Mouse (Mus musculus): ENCODE results near the gene Eml3. TPM values are rescaled to one million over a fixed set of nuclear protein-coding genes. Genes with fewer than 3 reads are reported as not detected.
A peak's percentile ranks its signal among the peaks of the same experiment; 100 is the strongest.

Gene Eml3
- polyA plus RNA-seq, 1 experiment, result 14.7 TPM

DNA sequence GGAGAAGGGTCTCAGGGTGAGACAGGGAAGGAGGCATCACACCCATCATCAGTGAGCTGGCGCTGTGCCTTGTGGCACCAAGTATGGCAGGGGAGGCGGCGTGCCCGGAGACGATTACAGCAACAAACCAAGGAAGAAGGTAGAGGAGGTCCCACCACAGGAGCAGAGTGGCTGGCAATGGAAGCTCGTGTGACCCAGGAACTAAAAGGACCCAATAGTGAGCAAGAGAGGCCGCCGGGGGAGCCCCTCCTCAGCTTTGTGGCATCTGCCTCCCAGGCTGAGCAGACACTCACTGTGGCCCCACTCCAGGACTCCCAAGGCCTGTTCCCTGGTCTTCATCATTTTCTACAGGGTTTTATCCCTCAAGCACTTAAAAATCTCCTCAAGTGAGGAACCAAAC, 36.4 kb downstream of the Eml3 start:
- TF ChIP-seq POLR2AphosphoS2 (IDR thresholded peaks at IDR 0.05; ENCODE audit: insufficient read length, low read depth) (peak; percentile 63), POLR2A (IDR thresholded peaks at IDR 0.05; ENCODE audit: insufficient read length, low read depth) (no peak)

GRCm38 (mm10) chr19:8966198-8966589, 36.8 kb downstream of the Eml3 start:
- peak overlapping the region; percentile 97 for H3K4me3 ChIP-seq
- peak overlapping the region; percentile 73 for H3ac ChIP-seq (ENCODE audit: control insufficient read depth, insufficient read length)
- TF ChIP-seq MYOG (IDR thresholded peaks at IDR 0.05; ENCODE audit: control insufficient read depth in 1 of 3, insufficient read depth in 1 of 3, insufficient read length in 2 of 3, low read depth in 2 of 3) (no peak), MAX (IDR thresholded peaks at IDR 0.05; ENCODE audit: low read depth) (no peak), SRF (IDR thresholded peaks at IDR 0.05; ENCODE audit: control insufficient read depth, insufficient read length, low read depth) (no peak), REST (IDR thresholded peaks at IDR 0.05; ENCODE audit: insufficient read depth, insufficient read length) (no peak), USF1 (IDR thresholded peaks at IDR 0.05; ENCODE audit: low read depth) (no peak), POLR2A (IDR thresholded peaks at IDR 0.05; ENCODE audit: insufficient read length, low read depth) (no peak), TCF3 (IDR thresholded peaks at IDR 0.05; ENCODE audit: insufficient read length, low read depth) (no peak), POLR2AphosphoS2 (IDR thresholded peaks at IDR 0.05; ENCODE audit: insufficient read length, low read depth) (no peak), TCF12 (IDR thresholded peaks at IDR 0.05; ENCODE audit: insufficient read depth, poor library complexity, severe bottlenecking) (no peak), MYOD1 (IDR thresholded peaks at IDR 0.05; ENCODE audit: control insufficient read depth in 1 of 3, insufficient read length in 2 of 3, low read depth in 2 of 3) (no peak), CEBPB (IDR thresholded peaks at IDR 0.05; ENCODE audit: insufficient read depth, poor library complexity, severe bottlenecking) (no peak), E2F4 (IDR thresholded peaks at IDR 0.05; ENCODE audit: insufficient read depth) (no peak)
- H3K4me2 ChIP-seq (ENCODE audit: low read depth), result peak overlapping the region; percentile 87
- peaks cover 44% of the 10 kb centered on the region for H3K36me3 ChIP-seq (ENCODE audit: control insufficient read depth, insufficient read depth)
- no peaks in the 10 kb centered on the region for H3K27me3 ChIP-seq (ENCODE audit: control insufficient read depth, insufficient read depth, insufficient read length)
- H3K79me2 ChIP-seq (ENCODE audit: control insufficient read depth, insufficient read depth), result peaks cover 46% of the 10 kb centered on the region

More for the DNA sequence above, 36.4 kb downstream of the Eml3 start:
- Histone ChIP-seq H3ac (ENCODE audit: control insufficient read depth, insufficient read length) (no peak overlapping the region), H3K4me2 (ENCODE audit: low read depth) (peak overlapping the region; percentile 87), H3K27me3 (ENCODE audit: control insufficient read depth, insufficient read depth, insufficient read length) (no peaks in the 10 kb centered on the region), H3K4me3 (peak overlapping the region; percentile 97), H3K79me2 (ENCODE audit: control insufficient read depth, insufficient read depth) (peaks cover 42% of the 10 kb centered on the region), H3K36me3 (ENCODE audit: control insufficient read depth, insufficient read depth) (peaks cover 44% of the 10 kb centered on the region)

DNA sequence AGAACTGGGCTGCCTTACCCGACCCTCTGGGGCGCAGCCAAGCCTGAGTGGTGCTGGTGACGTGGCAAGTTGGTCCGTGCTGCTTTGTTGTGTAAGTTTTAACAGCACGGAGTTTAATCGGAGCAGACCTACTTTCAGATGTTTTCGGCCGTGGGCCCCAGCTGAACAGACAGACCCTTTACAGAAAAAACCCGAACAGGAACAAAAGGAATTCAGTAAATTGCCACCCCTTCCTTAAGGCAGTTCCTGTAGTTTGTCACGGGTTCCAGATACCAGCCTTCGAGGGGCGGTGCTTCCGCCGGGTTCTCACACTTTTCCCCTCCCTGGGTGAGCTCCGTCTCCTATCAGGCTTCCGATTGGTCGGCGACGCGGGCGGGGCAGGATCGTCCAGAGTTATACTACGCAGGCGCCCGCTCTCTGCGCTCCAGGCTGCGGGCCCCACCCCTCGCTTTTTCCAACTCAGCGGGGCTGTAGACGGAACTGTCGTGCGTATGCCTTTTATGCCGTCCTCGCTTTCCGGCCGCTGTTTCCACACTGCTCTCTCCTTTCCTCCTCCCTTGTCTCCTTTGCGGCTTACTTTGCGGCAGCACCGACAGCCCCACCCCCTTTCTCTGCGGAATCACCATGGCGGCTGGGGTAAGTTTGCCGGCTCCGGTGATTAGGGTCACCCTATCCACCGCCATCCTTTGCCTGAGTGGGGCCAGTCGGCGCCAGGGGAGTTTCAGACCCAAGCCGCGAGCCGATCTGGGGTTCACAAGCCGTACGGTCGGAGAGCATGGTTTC, 37.4 kb downstream of the Eml3 start, which contains the start of gene Eef1g:
Gene Eef1g, plus strand, starts transcription at position 452 of the 783 bp plus-strand sequence.
- Histone ChIP-seq H3K27me3 (ENCODE audit: control insufficient read depth, insufficient read depth, insufficient read length) (no peaks in the 10 kb centered on the region), H3K36me3 (ENCODE audit: control insufficient read depth, insufficient read depth) (peaks cover 46% of the 10 kb centered on the region), H3K4me2 (ENCODE audit: low read depth) (peak within 1 kb of the TSS; percentile 87), H3K4me3 (peak within 1 kb of the TSS; percentile 97), H3ac (ENCODE audit: control insufficient read depth, insufficient read length) (peak within 1 kb of the TSS; percentile 73), H3K79me2 (ENCODE audit: control insufficient read depth, insufficient read depth) (peaks cover 51% of the 10 kb centered on the region)
- TF ChIP-seq USF1 (IDR thresholded peaks at IDR 0.05; ENCODE audit: low read depth) (peak; percentile 56), SRF (IDR thresholded peaks at IDR 0.05; ENCODE audit: control insufficient read depth, insufficient read length, low read depth) (peak; percentile 55), POLR2AphosphoS2 (IDR thresholded peaks at IDR 0.05; ENCODE audit: insufficient read length, low read depth) (peak; percentile 81), TCF12 (IDR thresholded peaks at IDR 0.05; ENCODE audit: insufficient read depth, poor library complexity, severe bottlenecking) (no peak), TCF3 (IDR thresholded peaks at IDR 0.05; ENCODE audit: insufficient read length, low read depth) (no peak), POLR2A (IDR thresholded peaks at IDR 0.05; ENCODE audit: insufficient read length, low read depth) (peak; percentile 79)

DNA sequence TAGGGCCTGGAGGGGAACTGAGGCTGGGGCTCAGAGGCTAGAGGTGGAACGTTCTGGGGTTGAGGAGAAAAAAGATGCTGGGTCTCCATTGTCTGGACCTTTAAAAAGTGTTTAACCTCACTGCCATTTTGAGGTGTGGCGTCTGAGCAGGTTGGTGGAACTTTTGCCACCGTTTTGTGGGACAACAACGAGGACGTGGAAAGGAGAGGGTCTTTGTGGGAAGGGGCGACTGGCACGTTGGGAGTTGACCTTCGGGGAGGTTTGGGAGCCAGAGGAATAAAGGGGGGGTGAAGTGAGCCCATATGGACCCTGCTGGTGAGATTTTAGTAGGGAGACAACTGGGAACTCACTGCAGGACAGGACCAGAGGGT, 38.0 kb downstream of the Eml3 start:
- peak overlapping the region; percentile 83 for H3K4me2 ChIP-seq (ENCODE audit: low read depth)

DNA sequence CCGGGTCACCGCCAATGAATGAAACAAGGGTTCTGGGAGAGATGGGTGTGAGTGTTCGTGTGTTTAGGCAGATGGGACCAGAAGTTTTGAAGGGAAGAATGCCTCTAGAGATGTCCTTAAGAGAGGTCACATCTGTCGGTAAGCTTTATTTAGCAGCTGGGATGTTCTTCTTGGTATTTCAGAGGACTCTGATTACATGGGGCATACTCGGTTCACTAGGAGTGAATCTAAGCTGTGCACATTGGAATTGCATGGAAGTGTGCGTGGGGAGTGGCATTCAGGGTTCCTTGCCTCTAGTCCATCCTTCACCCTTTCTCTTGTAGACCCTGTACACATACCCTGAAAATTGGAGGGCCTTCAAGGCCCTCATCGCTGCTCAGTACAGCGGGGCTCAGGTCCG, 38.5 kb downstream of the Eml3 start:
- peaks cover 62% of the 10 kb centered on the region for H3K79me2 ChIP-seq (ENCODE audit: control insufficient read depth, insufficient read depth)
- no peak for TF ChIP-seq USF1 (IDR thresholded peaks at IDR 0.05; ENCODE audit: low read depth)
- TF ChIP-seq MAX (IDR thresholded peaks at IDR 0.05; ENCODE audit: low read depth), result no peak
- TF ChIP-seq E2F4 (IDR thresholded peaks at IDR 0.05; ENCODE audit: insufficient read depth), result no peak
- TF ChIP-seq CEBPB (IDR thresholded peaks at IDR 0.05; ENCODE audit: insufficient read depth, poor library complexity, severe bottlenecking), result no peak
- no peak for TF ChIP-seq TCF12 (IDR thresholded peaks at IDR 0.05; ENCODE audit: insufficient read depth, poor library complexity, severe bottlenecking)
- no peak for TF ChIP-seq POLR2A (IDR thresholded peaks at IDR 0.05; ENCODE audit: insufficient read length, low read depth)
- no peak for TF ChIP-seq TCF3 (IDR thresholded peaks at IDR 0.05; ENCODE audit: insufficient read length, low read depth)

More for the DNA sequence above, 38.0 kb downstream of the Eml3 start:
- Histone ChIP-seq H3K36me3 (ENCODE audit: control insufficient read depth, insufficient read depth) (peaks cover 52% of the 10 kb centered on the region), H3K27me3 (ENCODE audit: control insufficient read depth, insufficient read depth, insufficient read length) (no peaks in the 10 kb centered on the region), H3ac (ENCODE audit: control insufficient read depth, insufficient read length) (peak overlapping the region; percentile 73), H3K4me3 (peak overlapping the region; percentile 97), H3K79me2 (ENCODE audit: control insufficient read depth, insufficient read depth) (peaks cover 57% of the 10 kb centered on the region)
- no peak for TF ChIP-seq USF1 (IDR thresholded peaks at IDR 0.05; ENCODE audit: low read depth)
- no peak for TF ChIP-seq POLR2A (IDR thresholded peaks at IDR 0.05; ENCODE audit: insufficient read length, low read depth)
- no peak for TF ChIP-seq POLR2AphosphoS2 (IDR thresholded peaks at IDR 0.05; ENCODE audit: insufficient read length, low read depth)
- TF ChIP-seq E2F4 (IDR thresholded peaks at IDR 0.05; ENCODE audit: insufficient read depth), result no peak
- no peak for TF ChIP-seq TCF3 (IDR thresholded peaks at IDR 0.05; ENCODE audit: insufficient read length, low read depth)

More for the DNA sequence above, 38.5 kb downstream of the Eml3 start:
- peak overlapping the region; percentile 97 for H3K4me3 ChIP-seq
- peak overlapping the region; percentile 83 for H3K4me2 ChIP-seq (ENCODE audit: low read depth)
- no peaks in the 10 kb centered on the region for H3K27me3 ChIP-seq (ENCODE audit: control insufficient read depth, insufficient read depth, insufficient read length)
- H3K36me3 ChIP-seq (ENCODE audit: control insufficient read depth, insufficient read depth), result peaks cover 52% of the 10 kb centered on the region
- H3ac ChIP-seq (ENCODE audit: control insufficient read depth, insufficient read length), result peak overlapping the region; percentile 73
